Comparison of ENCODE assay signal across 8 mouse cellular contexts in the genomic region with DNA sequence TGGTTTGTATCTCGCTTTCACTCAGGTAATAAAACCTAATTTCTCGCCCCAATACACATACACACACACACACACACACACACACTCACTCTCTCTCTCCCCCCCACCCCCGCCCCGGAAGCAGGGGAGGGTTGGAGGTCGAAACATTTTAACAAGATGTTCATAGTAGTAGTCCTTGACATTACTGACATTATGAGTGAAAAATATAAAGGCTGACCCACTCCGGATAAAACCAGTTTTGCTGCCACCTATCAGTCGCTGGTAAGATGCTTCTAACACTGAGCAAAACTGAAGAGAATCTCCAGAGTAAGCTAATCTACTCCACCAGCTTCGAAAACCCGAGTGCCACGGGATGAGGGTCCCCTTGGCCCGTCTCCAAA. TPM values are rescaled to one million over a fixed set of nuclear protein-coding genes. Genes with fewer than 3 reads are reported as not detected.
A peak's percentile ranks its signal among the peaks of the same experiment; 100 is the strongest.
DNase-seq lines count a peak whose midpoint lies in the region; ATAC-seq lines count a peak whose summit lies in the region.

No protein-coding gene starts in this region.

- H3K4me1 ChIP-seq in lung, embryonic 16.5 days (replicated peaks; ENCODE audit: control insufficient read depth, insufficient read depth, low read length) = peaks cover 25% of the 10 kb centered on the region
- peaks cover 21% of the 10 kb centered on the region for H3K4me1 ChIP-seq in embryonic facial prominence, embryonic 13.5 days
- peaks cover 17% of the 10 kb centered on the region for H3K4me1 ChIP-seq in intestine, embryonic 15.5 days (replicated peaks)
- H3K4me1 ChIP-seq in neural tube, embryonic 13.5 days (replicated peaks) = peaks cover 40% of the 10 kb centered on the region

- no peaks in the 10 kb centered on the region for H3K9me3 ChIP-seq in lung, embryonic 16.5 days (ENCODE audit: control insufficient read depth, low read length)
- no peaks in the 10 kb centered on the region for H3K9me3 ChIP-seq in embryonic facial prominence, embryonic 13.5 days
- no peaks in the 10 kb centered on the region for H3K9me3 ChIP-seq in intestine, embryonic 15.5 days
- no peaks in the 10 kb centered on the region for H3K9me3 ChIP-seq in neural tube, embryonic 13.5 days

- H3K27me3 ChIP-seq in lung, embryonic 16.5 days (ENCODE audit: control insufficient read depth, insufficient read depth, low read depth, low read length) = no peaks in the 10 kb centered on the region
- H3K27me3 ChIP-seq in embryonic facial prominence, embryonic 13.5 days = no peaks in the 10 kb centered on the region
- H3K27me3 ChIP-seq in intestine, embryonic 15.5 days (replicated peaks) = no peaks in the 10 kb centered on the region
- H3K27me3 ChIP-seq in neural tube, embryonic 13.5 days = no peaks in the 10 kb centered on the region

- H3K4me2 ChIP-seq in lung, embryonic 16.5 days (ENCODE audit: low read depth, low read length) = peak overlapping the region; percentile 66
- peak overlapping the region; percentile 77 for H3K4me2 ChIP-seq in embryonic facial prominence, embryonic 13.5 days
- peak overlapping the region; percentile 62 for H3K4me2 ChIP-seq in intestine, embryonic 15.5 days (replicated peaks)
- H3K4me2 ChIP-seq in neural tube, embryonic 13.5 days = peak overlapping the region; percentile 71

- peak; percentile 0; the same call in 1 of the 2 replicates for ATAC-seq in lung, embryonic 16.5 days (ENCODE audit: low read depth)
- ATAC-seq in embryonic facial prominence, embryonic 13.5 days (ENCODE audit: insufficient number of reproducible peaks, insufficient read depth, low FRiP score, low TSS enrichment, low read depth) = no peak
- no peak for ATAC-seq in intestine, embryonic 15.5 days
- no peak; the same call in 1 of the 2 replicates for ATAC-seq in neural tube, embryonic 13.5 days (ENCODE audit: low read depth)

- H3K9ac ChIP-seq in lung, embryonic 16.5 days (ENCODE audit: low read length) = peak overlapping the region; percentile 85
- H3K9ac ChIP-seq in embryonic facial prominence, embryonic 13.5 days = peak overlapping the region; percentile 82
- H3K9ac ChIP-seq in intestine, embryonic 15.5 days = peak overlapping the region; percentile 77
- H3K9ac ChIP-seq in neural tube, embryonic 13.5 days = peak overlapping the region; percentile 85

- peaks cover 23% of the 10 kb centered on the region for H3K36me3 ChIP-seq in lung, embryonic 16.5 days (ENCODE audit: control insufficient read depth, insufficient read depth, low read length)
- H3K36me3 ChIP-seq in embryonic facial prominence, embryonic 13.5 days = peaks cover 52% of the 10 kb centered on the region
- peaks cover 17% of the 10 kb centered on the region for H3K36me3 ChIP-seq in intestine, embryonic 15.5 days
- peaks cover 51% of the 10 kb centered on the region for H3K36me3 ChIP-seq in neural tube, embryonic 13.5 days

- WGBS in lung, embryonic 16.5 days = 2% methylated on average over 11 of the region's 11 CpGs
- under 1% methylated on average over 11 of the region's 11 CpGs for WGBS in embryonic facial prominence, embryonic 13.5 days
- under 1% methylated on average over 11 of the region's 11 CpGs for WGBS in intestine, embryonic 15.5 days
- WGBS in neural tube, embryonic 13.5 days = 1% methylated on average over 11 of the region's 11 CpGs

- peak overlapping the region; percentile 96 for H3K27ac ChIP-seq in lung, embryonic 16.5 days (ENCODE audit: low read length)
- peak overlapping the region; percentile 97 for H3K27ac ChIP-seq in embryonic facial prominence, embryonic 13.5 days
- H3K27ac ChIP-seq in intestine, embryonic 15.5 days = peak overlapping the region; percentile 97
- peak overlapping the region; percentile 97 for H3K27ac ChIP-seq in neural tube, embryonic 13.5 days (replicated peaks)

- no peak for DNase-seq in lung, postnatal 4 days
- DNase-seq in right cerebral cortex, postnatal 36 days (ENCODE audit: low spot score in 2 of 2) = no peak
- DNase-seq in gastrocnemius, adult 18-20 months (ENCODE audit: low spot score) = no peak
- no peak for DNase-seq in frontal cortex, postnatal 25 days (ENCODE audit: low spot score in 2 of 2)

- H3K4me3 ChIP-seq in lung, embryonic 16.5 days (ENCODE audit: low read length) = peak overlapping the region; percentile 72
- peak overlapping the region; percentile 75 for H3K4me3 ChIP-seq in embryonic facial prominence, embryonic 13.5 days
- peak overlapping the region; percentile 73 for H3K4me3 ChIP-seq in intestine, embryonic 15.5 days (replicated peaks)
- H3K4me3 ChIP-seq in neural tube, embryonic 13.5 days = peak overlapping the region; percentile 84

RNA-seq across cellular contexts. Expression of gene Slbp, which starts 0.8 kb away (rescaled TPM):
- polyA plus RNA-seq in lung, embryonic 16.5 days (2015; fragmentation: Nextera tagmentation; extraction: Ambion mirVana) = 242 and 259 TPM in 2 replicates
- 246 and 251 TPM in 2 replicates for polyA plus RNA-seq in embryonic facial prominence, embryonic 13.5 days (2015; fragmentation: Nextera tagmentation; extraction: Ambion mirVana)
- polyA plus RNA-seq in intestine, embryonic 15.5 days (2015; fragmentation: Nextera tagmentation; extraction: Ambion mirVana) = 196 and 228 TPM in 2 replicates
- 113 and 132 TPM in 2 replicates for polyA plus RNA-seq in neural tube, embryonic 13.5 days (2015; fragmentation: Nextera tagmentation; extraction: Ambion mirVana)
- 1 to 10 TPM; 5.7 to 8.1 TPM for total RNA-seq in gastrocnemius, adult 18-20 months (2021)

RNA-seq across cellular contexts. Expression of gene Tacc3, which starts 6.4 kb away (rescaled TPM):
- polyA plus RNA-seq in lung, embryonic 16.5 days (2015; fragmentation: Nextera tagmentation; extraction: Ambion mirVana) = 190 and 214 TPM in 2 replicates
- polyA plus RNA-seq in embryonic facial prominence, embryonic 13.5 days (2015; fragmentation: Nextera tagmentation; extraction: Ambion mirVana) = 207 and 208 TPM in 2 replicates
- 148 and 172 TPM in 2 replicates for polyA plus RNA-seq in intestine, embryonic 15.5 days (2015; fragmentation: Nextera tagmentation; extraction: Ambion mirVana)
- 40.7 and 46.3 TPM in 2 replicates for polyA plus RNA-seq in neural tube, embryonic 13.5 days (2015; fragmentation: Nextera tagmentation; extraction: Ambion mirVana)
- total RNA-seq in gastrocnemius, adult 18-20 months (2021) = 1 to 10 TPM; 1.3 to 1.7 TPM

RNA-seq across cellular contexts. Expression of gene Tmem129, which starts 6.7 kb away (rescaled TPM):
- 41.0 and 41.8 TPM in 2 replicates for polyA plus RNA-seq in lung, embryonic 16.5 days (2015; fragmentation: Nextera tagmentation; extraction: Ambion mirVana)
- polyA plus RNA-seq in embryonic facial prominence, embryonic 13.5 days (2015; fragmentation: Nextera tagmentation; extraction: Ambion mirVana) = 39.9 and 40.0 TPM in 2 replicates
- polyA plus RNA-seq in intestine, embryonic 15.5 days (2015; fragmentation: Nextera tagmentation; extraction: Ambion mirVana) = 31.8 and 33.1 TPM in 2 replicates
- 24.7 and 27.6 TPM in 2 replicates for polyA plus RNA-seq in neural tube, embryonic 13.5 days (2015; fragmentation: Nextera tagmentation; extraction: Ambion mirVana)
- total RNA-seq in gastrocnemius, adult 18-20 months (2021) = 1 to 10 TPM; 8.4 TPM

RNA-seq across cellular contexts. Expression of gene Gm9903, which starts 21.8 kb away (rescaled TPM):
- 0.16 and 0.39 TPM in 2 replicates for polyA plus RNA-seq in lung, embryonic 16.5 days (2015; fragmentation: Nextera tagmentation; extraction: Ambion mirVana)
- polyA plus RNA-seq in embryonic facial prominence, embryonic 13.5 days (2015; fragmentation: Nextera tagmentation; extraction: Ambion mirVana) = 0.38 and 0.44 TPM in 2 replicates
- 0.26 and 0.30 TPM in 2 replicates for polyA plus RNA-seq in intestine, embryonic 15.5 days (2015; fragmentation: Nextera tagmentation; extraction: Ambion mirVana)
- 0.71 and 0.95 TPM in 2 replicates for polyA plus RNA-seq in neural tube, embryonic 13.5 days (2015; fragmentation: Nextera tagmentation; extraction: Ambion mirVana)
- under 1 TPM; 0.34 to 0.38 TPM for total RNA-seq in gastrocnemius, adult 18-20 months (2021)

RNA-seq across cellular contexts. Expression of gene Fam53a, which starts 22.1 kb away (rescaled TPM):
- 44.3 and 53.6 TPM in 2 replicates for polyA plus RNA-seq in lung, embryonic 16.5 days (2015; fragmentation: Nextera tagmentation; extraction: Ambion mirVana)
- polyA plus RNA-seq in embryonic facial prominence, embryonic 13.5 days (2015; fragmentation: Nextera tagmentation; extraction: Ambion mirVana) = 63.3 and 67.7 TPM in 2 replicates
- 51.7 and 52.7 TPM in 2 replicates for polyA plus RNA-seq in intestine, embryonic 15.5 days (2015; fragmentation: Nextera tagmentation; extraction: Ambion mirVana)
- polyA plus RNA-seq in neural tube, embryonic 13.5 days (2015; fragmentation: Nextera tagmentation; extraction: Ambion mirVana) = 28.8 and 31.4 TPM in 2 replicates
- 10 to 100 TPM; 57.4 to 66.2 TPM for total RNA-seq in gastrocnemius, adult 18-20 months (2021)
